Mouse (Mus musculus): ENCODE measurements at regions not wholly inside any gene's neighbourhood (a gene's known extent, or its start where the extent isn't known, plus 50 kb on each side); places are given as distances from the start of the nearest gene placed in this dataset.

DNA sequence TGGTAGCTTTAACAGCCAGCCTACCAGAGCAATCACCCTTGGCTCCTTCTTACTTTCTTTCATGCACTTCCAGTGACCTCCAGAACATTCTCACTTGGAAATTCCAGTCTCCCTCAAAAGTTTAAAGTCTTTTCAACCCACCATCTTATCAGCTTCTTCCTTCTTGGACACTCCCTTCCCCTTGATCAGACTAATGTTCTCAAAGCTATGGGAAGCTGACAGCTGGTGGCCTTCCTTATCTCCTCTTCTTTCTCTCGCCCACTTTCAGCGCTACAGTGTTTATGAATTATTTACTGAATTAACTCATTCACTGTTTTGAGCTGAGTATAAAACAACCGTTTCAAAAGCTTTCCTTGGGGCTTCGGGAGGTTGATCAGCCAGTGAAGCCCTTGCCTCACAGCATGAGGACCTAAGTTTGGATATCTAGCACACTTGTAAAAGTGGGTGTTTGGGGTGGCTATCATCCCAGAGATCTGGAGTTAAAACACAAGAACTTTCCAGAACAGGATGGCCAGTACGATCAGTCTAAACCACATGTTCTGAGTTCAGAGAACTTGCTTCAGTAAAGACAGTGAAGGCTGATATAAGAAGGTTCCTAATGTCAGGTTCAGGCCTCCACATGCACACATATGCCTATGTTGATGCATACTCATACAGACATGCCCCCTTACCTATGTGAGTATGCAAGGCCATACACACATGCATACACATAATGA lies 59.7 kb upstream of the Ikzf2 start:
- no peaks in the 10 kb centered on the region for H3K36me3 ChIP-seq (ENCODE audit: control insufficient read depth, insufficient read depth, low read length)
- 49% methylated on average over 5 of the region's 5 CpGs for WGBS

DNA sequence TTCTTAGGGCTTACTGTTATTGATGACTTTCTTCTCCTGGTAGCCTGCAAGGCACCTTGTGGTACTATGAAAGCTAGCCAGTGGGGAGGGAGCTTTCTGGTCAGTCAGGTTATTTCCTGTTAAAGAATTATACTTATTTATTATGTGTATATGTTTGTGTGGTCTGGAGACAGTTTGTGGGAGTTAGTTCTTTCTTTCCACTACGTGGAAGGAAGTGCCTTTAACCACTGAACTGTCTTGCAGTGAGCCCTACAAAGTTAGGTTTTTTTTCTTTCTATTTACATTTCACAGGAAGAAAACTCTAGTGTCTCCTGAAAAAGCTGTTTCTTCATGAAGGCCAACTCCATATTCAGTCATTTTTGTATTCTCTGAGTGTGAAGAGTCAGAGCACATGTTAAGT lies 65.7 kb upstream of the Ikzf2 start:
- 63% methylated on average over 1 of the region's 1 CpGs for WGBS
- no peak for TF ChIP-seq CTCF (IDR thresholded peaks at IDR 0.05; ENCODE audit: extremely low read depth, insufficient read length, insufficient replicate concordance, low read depth, low read length)
- TF ChIP-seq POLR2A (IDR thresholded peaks at IDR 0.05; ENCODE audit: low read depth, low read length) = no peak
- Histone ChIP-seq H3K4me1 (ENCODE audit: control insufficient read depth, insufficient read depth, insufficient read length, low read length) (no peaks in the 10 kb centered on the region), H3K27ac (ENCODE audit: insufficient read depth, low read depth, low read length) (no peak overlapping the region), H3K4me3 (ENCODE audit: low read depth, low read length) (no peak overlapping the region), H3K27me3 (ENCODE audit: control insufficient read depth, insufficient read depth, low read length) (no peaks in the 10 kb centered on the region), H3K36me3 (ENCODE audit: control insufficient read depth, insufficient read depth, low read length) (no peaks in the 10 kb centered on the region)

More for the DNA sequence above, 59.7 kb upstream of the Ikzf2 start:
- H3K4me3 ChIP-seq (ENCODE audit: low read depth, low read length) = no peak overlapping the region
- H3K27me3 ChIP-seq (ENCODE audit: control insufficient read depth, insufficient read depth, low read length) = no peaks in the 10 kb centered on the region
- TF ChIP-seq CTCF (IDR thresholded peaks at IDR 0.05; ENCODE audit: extremely low read depth, insufficient read length, insufficient replicate concordance, low read depth, low read length) (no peak), POLR2A (IDR thresholded peaks at IDR 0.05; ENCODE audit: low read depth, low read length) (no peak)
- no peak overlapping the region for H3K27ac ChIP-seq (ENCODE audit: insufficient read depth, low read depth, low read length)
- no peaks in the 10 kb centered on the region for H3K4me1 ChIP-seq (ENCODE audit: control insufficient read depth, insufficient read depth, insufficient read length, low read length)

DNA sequence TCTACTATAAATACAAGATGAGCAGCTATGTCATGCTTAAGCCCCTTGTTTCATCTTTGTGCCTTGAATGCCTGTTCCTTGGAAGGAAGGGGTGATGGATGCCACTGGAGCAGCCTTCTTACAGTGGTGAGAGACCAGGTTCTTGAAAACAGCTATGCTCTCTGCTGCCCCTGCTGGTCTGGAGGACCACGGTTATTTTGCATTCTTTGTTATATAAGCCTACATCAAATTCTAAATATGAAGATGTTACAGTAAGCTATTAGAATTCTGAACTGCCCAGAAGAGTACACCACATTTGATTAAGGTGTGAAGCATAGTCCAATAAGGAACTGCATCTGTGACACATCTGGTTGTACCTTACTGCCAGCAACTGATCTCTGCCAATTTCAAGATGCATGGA lies 69.1 kb upstream of the Spag16 start:
- H3K27ac ChIP-seq (ENCODE audit: insufficient read depth, low read depth, low read length) = no peak overlapping the region
- no peak for TF ChIP-seq CTCF (IDR thresholded peaks at IDR 0.05; ENCODE audit: extremely low read depth, insufficient read length, insufficient replicate concordance, low read depth, low read length)
- TF ChIP-seq POLR2A (IDR thresholded peaks at IDR 0.05; ENCODE audit: low read depth, low read length) = no peak
- H3K4me3 ChIP-seq (ENCODE audit: low read depth, low read length) = no peak overlapping the region
- no peaks in the 10 kb centered on the region for H3K4me1 ChIP-seq (ENCODE audit: control insufficient read depth, insufficient read depth, insufficient read length, low read length)
- H3K36me3 ChIP-seq (ENCODE audit: control insufficient read depth, insufficient read depth, low read length) = no peaks in the 10 kb centered on the region
- 96% methylated on average over 1 of the region's 1 CpGs for WGBS
- no peaks in the 10 kb centered on the region for H3K27me3 ChIP-seq (ENCODE audit: control insufficient read depth, insufficient read depth, low read length)

DNA sequence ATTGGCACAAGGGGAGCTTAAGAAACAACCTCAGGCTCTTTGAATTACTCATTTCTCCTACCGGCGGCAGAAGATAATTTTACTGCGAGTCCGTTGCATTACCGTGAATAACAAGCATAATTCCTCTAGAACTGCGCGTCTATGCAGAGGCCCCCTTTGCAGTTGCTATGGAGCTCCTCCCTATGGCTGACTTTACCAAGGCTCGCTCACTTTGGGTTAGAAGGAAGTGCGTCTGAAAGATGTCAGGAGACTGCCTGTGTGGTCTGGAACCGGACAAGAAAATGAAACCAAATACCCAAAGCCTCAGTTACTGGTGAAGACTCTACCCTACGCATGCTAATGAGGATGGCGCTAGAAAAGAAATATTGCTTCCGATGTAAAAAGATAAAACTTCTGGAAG lies 67.2 kb upstream of the Spag16 start:
- H3K4me3 ChIP-seq (ENCODE audit: low read depth, low read length) = no peak overlapping the region

DNA sequence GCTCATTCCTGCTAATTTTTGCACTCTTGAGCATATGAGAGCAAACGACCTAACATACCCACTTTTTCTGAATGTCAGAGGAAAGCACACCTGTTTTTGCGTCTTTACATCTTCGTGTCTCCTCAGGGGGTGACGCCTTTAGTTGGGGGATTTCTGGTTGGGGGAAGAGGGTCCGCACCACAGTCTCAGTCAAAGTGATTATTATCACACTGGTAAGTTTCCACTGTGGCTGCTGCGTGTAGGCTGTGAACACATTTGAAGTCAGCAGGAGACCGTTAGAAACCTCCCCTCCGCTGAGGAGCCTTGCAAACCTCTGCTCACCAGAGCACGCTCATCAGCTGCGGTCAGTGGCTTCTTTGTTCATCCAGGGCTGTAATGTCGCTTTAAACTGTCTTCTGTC lies 58.1 kb upstream of the Spag16 start:
- no peaks in the 10 kb centered on the region for H3K4me1 ChIP-seq (ENCODE audit: control insufficient read depth, insufficient read depth, insufficient read length, low read length)
- H3K4me3 ChIP-seq (ENCODE audit: low read depth, low read length) = no peak overlapping the region
- 74% methylated on average over 11 of the region's 11 CpGs for WGBS
- H3K27ac ChIP-seq (ENCODE audit: insufficient read depth, low read depth, low read length) = peak overlapping the region; percentile 35; the same call in 1 of the 2 replicates
- TF ChIP-seq POLR2A (IDR thresholded peaks at IDR 0.05; ENCODE audit: low read depth, low read length) (no peak), CTCF (IDR thresholded peaks at IDR 0.05; ENCODE audit: extremely low read depth, insufficient read length, insufficient replicate concordance, low read depth, low read length) (no peak)
- no peaks in the 10 kb centered on the region for H3K27me3 ChIP-seq (ENCODE audit: control insufficient read depth, insufficient read depth, low read length)
- H3K36me3 ChIP-seq (ENCODE audit: control insufficient read depth, insufficient read depth, low read length) = no peaks in the 10 kb centered on the region

More for the DNA sequence above, 67.2 kb upstream of the Spag16 start:
- H3K27ac ChIP-seq (ENCODE audit: insufficient read depth, low read depth, low read length) = no peak overlapping the region
- no peak for TF ChIP-seq CTCF (IDR thresholded peaks at IDR 0.05; ENCODE audit: extremely low read depth, insufficient read length, insufficient replicate concordance, low read depth, low read length)
- TF ChIP-seq POLR2A (IDR thresholded peaks at IDR 0.05; ENCODE audit: low read depth, low read length) = no peak
- H3K4me1 ChIP-seq (ENCODE audit: control insufficient read depth, insufficient read depth, insufficient read length, low read length) = no peaks in the 10 kb centered on the region
- H3K27me3 ChIP-seq (ENCODE audit: control insufficient read depth, insufficient read depth, low read length) = no peaks in the 10 kb centered on the region
- no peaks in the 10 kb centered on the region for H3K36me3 ChIP-seq (ENCODE audit: control insufficient read depth, insufficient read depth, low read length)
- 73% methylated on average over 13 of the region's 13 CpGs for WGBS

DNA sequence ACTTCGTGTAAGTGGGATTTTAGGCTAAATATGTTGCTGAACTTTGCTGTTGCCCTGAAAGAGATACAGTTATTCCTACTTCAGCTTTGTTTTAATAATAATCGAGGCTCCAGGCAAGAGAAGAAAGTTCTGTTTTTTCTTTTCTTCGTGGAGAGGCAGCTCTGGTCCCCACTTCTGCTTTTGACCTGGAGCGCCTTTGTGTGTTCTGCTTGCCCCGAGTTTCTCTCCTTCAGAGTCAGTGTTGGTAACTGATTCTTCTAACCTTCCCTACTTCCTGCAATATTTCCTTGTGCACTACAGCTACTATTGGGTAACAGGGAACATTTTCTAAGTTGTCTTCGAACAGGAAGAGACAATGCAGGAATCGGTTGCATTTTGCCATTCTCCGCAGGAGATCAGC lies 56.6 kb upstream of the Spag16 start:
- WGBS = 72% methylated on average over 8 of the region's 8 CpGs
- Histone ChIP-seq H3K4me1 (ENCODE audit: control insufficient read depth, insufficient read depth, insufficient read length, low read length) (no peaks in the 10 kb centered on the region), H3K36me3 (ENCODE audit: control insufficient read depth, insufficient read depth, low read length) (no peaks in the 10 kb centered on the region), H3K27ac (ENCODE audit: insufficient read depth, low read depth, low read length) (no peak overlapping the region), H3K27me3 (ENCODE audit: control insufficient read depth, insufficient read depth, low read length) (no peaks in the 10 kb centered on the region), H3K4me3 (ENCODE audit: low read depth, low read length) (no peak overlapping the region)
- TF ChIP-seq POLR2A (IDR thresholded peaks at IDR 0.05; ENCODE audit: low read depth, low read length) (no peak), CTCF (IDR thresholded peaks at IDR 0.05; ENCODE audit: extremely low read depth, insufficient read length, insufficient replicate concordance, low read depth, low read length) (no peak)

DNA sequence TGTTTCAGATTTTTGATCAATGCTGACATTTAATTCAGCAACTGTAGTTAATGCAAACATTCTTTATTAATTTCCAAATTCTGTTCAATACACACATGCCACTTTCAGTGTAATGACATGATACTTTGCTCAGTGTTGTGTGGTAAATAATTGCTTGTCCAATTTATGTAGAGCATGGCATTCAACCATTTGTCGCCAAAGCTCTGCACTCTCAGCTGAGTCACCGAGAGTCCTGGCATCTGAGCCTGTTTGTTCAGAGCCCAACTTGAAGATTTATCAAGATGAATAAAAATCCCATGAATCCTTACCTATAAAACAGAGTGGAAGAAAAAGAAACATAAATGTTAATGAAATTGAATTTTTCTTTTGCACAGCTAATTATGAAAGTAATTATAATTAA lies 55.3 kb upstream of the Spag16 start:
- WGBS = 90% methylated on average over 2 of the region's 2 CpGs
- TF ChIP-seq CTCF (IDR thresholded peaks at IDR 0.05; ENCODE audit: extremely low read depth, insufficient read length, insufficient replicate concordance, low read depth, low read length) (no peak), POLR2A (IDR thresholded peaks at IDR 0.05; ENCODE audit: low read depth, low read length) (no peak)
- Histone ChIP-seq H3K27ac (ENCODE audit: insufficient read depth, low read depth, low read length) (no peak overlapping the region), H3K4me1 (ENCODE audit: control insufficient read depth, insufficient read depth, insufficient read length, low read length) (no peaks in the 10 kb centered on the region), H3K36me3 (ENCODE audit: control insufficient read depth, insufficient read depth, low read length) (no peaks in the 10 kb centered on the region), H3K27me3 (ENCODE audit: control insufficient read depth, insufficient read depth, low read length) (no peaks in the 10 kb centered on the region), H3K4me3 (ENCODE audit: low read depth, low read length) (no peak overlapping the region)

Measured in small intestine, adult 2 months (tissue).